Mouse (Mus musculus): ENCODE measurements around the gene Cdc42se2. TPM values are rescaled to one million over a fixed set of nuclear protein-coding genes. Genes with fewer than 3 reads are reported as not detected.
A peak's percentile ranks its signal among the peaks of the same experiment; 100 is the strongest.

The Cdc42se2 gene
- polyA plus RNA-seq, 1 experiment from 2014 or later = 196 TPM

DNA sequence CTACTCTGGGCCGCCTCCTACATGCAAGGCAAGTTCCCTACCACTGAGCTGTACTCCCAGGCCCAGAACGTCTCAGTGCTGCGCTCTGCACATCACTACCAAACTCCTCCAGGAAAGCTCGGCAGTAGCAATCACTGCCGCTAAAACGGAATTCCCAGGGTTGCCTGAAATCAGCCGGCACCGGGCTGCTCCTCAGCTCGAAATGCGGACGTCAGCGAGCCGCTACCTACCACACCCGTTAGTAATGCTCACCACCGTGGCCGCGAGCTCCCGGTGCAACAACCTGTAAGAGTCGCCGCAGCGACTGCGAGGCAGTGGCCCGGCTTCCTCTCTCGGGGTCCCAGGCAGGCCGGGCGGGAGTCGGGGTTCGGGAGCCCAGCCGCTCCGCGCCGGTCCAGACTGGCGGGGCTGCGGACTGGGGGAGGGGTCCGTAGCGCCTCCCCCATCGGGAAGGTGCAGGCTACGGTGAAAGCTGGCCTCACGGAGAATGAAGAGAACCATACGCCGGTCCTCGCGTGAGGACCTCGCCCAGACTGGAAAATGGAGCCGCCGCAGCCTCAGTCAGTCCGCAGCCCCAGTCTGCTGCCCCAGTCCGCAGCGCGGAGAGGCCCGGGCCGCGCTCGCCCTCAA is 502 bp downstream of the Cdc42se2 start:
- peaks cover 33% of the 10 kb centered on the region for H3K4me1 ChIP-seq
- H3K9me3 ChIP-seq = no peaks in the 10 kb centered on the region
- H3K27me3 ChIP-seq = no peaks in the 10 kb centered on the region
- H3K4me3 ChIP-seq = peak overlapping the region; percentile 93
- peak overlapping the region; percentile 98 for H3K9ac ChIP-seq (replicated peaks)
- H3K27ac ChIP-seq (replicated peaks) = peak overlapping the region; percentile 99
- ATAC-seq (replicated peaks) = peak; percentile 49
- peak overlapping the region; percentile 61 for H3K4me2 ChIP-seq (replicated peaks)
- under 1% methylated on average over 53 of the region's 54 CpGs for WGBS
- no peaks in the 10 kb centered on the region for H3K36me3 ChIP-seq

DNA sequence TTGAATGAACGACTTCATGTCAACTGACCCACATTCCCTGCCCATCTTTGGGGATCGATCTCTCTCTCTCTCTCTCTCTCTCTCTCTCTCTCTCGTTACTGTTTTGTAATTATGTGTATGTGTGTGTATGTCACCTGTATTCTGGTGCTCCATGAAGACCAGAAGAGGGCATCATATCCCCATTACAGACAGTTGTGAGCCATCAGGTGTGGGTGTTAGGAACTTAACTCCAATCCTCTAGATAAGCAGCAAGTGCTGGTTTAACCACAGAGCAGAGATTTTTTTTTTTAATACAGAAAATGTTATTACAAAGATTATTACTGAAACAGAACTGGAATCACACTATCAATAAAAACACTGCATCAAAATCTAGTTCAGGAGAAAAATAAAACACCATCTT is 1.9 kb downstream of the Cdc42se2 start:
- Histone ChIP-seq H3K27ac (replicated peaks) (no peak overlapping the region), H3K4me2 (replicated peaks) (peak overlapping the region; percentile 61), H3K9me3 (no peaks in the 10 kb centered on the region), H3K9ac (replicated peaks) (no peak overlapping the region), H3K4me1 (peaks cover 37% of the 10 kb centered on the region), H3K36me3 (no peaks in the 10 kb centered on the region), H3K27me3 (no peaks in the 10 kb centered on the region), H3K4me3 (peak overlapping the region; percentile 93)
- 86% methylated on average over 3 of the region's 3 CpGs for WGBS
- ATAC-seq (replicated peaks) = no peak

DNA sequence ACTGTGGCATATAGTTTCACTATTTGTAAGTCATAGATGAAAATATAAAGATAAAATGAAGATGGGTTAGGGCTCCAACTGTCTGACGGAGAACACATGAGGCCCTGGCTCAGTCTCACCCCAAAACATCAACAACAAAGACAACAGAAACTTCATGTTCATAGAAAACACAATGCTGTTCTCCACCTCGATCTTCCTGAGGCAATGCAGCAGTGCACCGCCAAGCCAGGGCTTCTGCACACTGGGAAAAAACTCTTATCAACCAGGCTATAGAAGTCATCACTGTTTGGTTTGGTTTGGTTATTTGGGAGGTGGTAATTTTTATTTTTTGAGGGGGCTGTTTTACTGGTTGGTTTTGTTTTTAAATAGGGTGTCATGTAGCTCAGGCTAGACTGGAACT is 3.0 kb downstream of the Cdc42se2 start:
- Histone ChIP-seq H3K4me1 (peaks cover 37% of the 10 kb centered on the region), H3K4me2 (replicated peaks) (no peak overlapping the region), H3K4me3 (no peak overlapping the region)

DNA sequence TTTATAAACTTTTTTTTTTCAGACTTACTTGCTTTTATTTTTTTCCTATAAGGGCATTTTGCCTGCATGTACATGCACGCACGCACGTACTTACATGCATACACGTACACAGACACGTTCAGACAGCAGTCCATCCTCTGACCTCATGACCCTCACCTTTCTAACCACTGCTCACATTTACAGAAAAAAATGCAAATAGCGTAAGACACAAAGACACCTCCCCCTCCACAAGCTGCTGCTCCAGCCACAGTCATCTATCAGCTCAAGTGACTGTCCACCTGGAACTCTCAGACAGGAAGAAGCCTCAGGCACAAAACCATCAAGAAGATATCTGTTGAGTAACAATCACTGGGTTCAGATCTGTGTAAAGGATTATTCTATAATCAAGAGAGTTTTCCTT is 5.2 kb downstream of the Cdc42se2 start:
- H3K9ac ChIP-seq (replicated peaks) = no peak overlapping the region
- H3K9me3 ChIP-seq = no peaks in the 10 kb centered on the region
- ATAC-seq (replicated peaks) = no peak
- peaks cover 46% of the 10 kb centered on the region for H3K4me1 ChIP-seq
- H3K27ac ChIP-seq (replicated peaks) = no peak overlapping the region
- H3K27me3 ChIP-seq = no peaks in the 10 kb centered on the region
- no peaks in the 10 kb centered on the region for H3K36me3 ChIP-seq
- no peak overlapping the region for H3K4me2 ChIP-seq (replicated peaks)
- 88% methylated on average over 6 of the region's 6 CpGs for WGBS
- H3K4me3 ChIP-seq = no peak overlapping the region

More for the DNA sequence above, 3.0 kb downstream of the Cdc42se2 start:
- Histone ChIP-seq H3K27me3 (no peaks in the 10 kb centered on the region), H3K36me3 (no peaks in the 10 kb centered on the region), H3K27ac (replicated peaks) (no peak overlapping the region), H3K9ac (replicated peaks) (no peak overlapping the region), H3K9me3 (no peaks in the 10 kb centered on the region)
- ATAC-seq (replicated peaks) = no peak
- 89% methylated on average over 3 of the region's 3 CpGs for WGBS

DNA sequence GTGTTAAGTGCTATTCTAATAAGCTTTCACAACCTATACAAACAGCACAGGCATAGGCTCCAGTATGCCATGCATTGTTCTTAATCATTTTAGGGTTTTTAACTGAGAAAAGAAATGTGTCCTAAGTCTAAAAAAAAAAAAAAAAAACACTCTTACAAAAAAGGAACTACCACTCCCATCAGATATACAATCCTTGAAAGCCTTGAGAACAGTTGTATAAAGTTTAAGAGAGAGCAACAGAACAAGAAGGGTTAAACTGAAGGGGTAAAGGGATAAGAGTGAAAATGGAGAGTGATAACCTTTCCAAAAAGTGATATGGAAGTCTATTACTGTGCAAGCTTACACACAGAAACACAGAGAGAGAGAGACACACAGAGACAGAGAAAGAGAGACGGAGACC is 7.5 kb downstream of the Cdc42se2 start:
- H3K9me3 ChIP-seq = no peaks in the 10 kb centered on the region
- H3K27me3 ChIP-seq = no peaks in the 10 kb centered on the region
- no peaks in the 10 kb centered on the region for H3K36me3 ChIP-seq
- no peak overlapping the region for H3K4me3 ChIP-seq
- H3K9ac ChIP-seq (replicated peaks) = no peak overlapping the region
- 89% methylated on average over 1 of the region's 1 CpGs for WGBS
- peaks cover 35% of the 10 kb centered on the region for H3K4me1 ChIP-seq
- ATAC-seq (replicated peaks) = no peak
- no peak overlapping the region for H3K27ac ChIP-seq (replicated peaks)
- no peak overlapping the region for H3K4me2 ChIP-seq (replicated peaks)

DNA sequence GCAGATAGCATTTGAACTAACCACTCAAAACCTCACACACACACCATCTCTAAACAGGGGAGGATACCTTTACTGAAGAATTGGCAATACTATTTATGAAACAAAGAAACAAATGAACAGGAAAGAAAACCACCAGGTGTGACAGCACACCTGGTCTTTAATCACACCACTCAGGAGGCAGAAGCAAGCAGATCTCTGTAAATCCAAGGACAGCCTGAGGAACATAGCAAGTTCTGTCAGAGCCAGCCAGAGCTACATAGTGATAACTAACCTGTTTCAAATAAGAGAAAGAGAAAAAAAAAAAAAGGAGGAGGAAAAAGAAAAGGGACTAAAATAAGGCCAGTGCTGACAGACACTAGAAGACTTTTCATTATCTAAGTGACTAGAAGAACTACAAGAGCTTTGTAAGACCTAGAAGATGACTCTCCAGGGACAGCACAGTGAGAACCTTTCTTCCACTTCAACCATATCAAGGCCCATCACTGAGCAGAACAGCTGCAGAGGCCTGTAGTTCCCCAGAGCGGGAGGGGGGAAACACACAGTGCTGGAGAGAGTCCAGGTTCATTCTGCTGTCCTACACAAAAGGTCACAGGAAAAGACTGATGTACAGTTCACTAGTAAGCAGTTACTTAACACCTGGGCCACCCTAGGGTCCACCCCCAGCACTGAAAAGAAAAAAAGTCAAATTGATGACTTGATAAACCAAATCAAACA is 9.2 kb downstream of the Cdc42se2 start:
- H3K9me3 ChIP-seq = no peaks in the 10 kb centered on the region

DNA sequence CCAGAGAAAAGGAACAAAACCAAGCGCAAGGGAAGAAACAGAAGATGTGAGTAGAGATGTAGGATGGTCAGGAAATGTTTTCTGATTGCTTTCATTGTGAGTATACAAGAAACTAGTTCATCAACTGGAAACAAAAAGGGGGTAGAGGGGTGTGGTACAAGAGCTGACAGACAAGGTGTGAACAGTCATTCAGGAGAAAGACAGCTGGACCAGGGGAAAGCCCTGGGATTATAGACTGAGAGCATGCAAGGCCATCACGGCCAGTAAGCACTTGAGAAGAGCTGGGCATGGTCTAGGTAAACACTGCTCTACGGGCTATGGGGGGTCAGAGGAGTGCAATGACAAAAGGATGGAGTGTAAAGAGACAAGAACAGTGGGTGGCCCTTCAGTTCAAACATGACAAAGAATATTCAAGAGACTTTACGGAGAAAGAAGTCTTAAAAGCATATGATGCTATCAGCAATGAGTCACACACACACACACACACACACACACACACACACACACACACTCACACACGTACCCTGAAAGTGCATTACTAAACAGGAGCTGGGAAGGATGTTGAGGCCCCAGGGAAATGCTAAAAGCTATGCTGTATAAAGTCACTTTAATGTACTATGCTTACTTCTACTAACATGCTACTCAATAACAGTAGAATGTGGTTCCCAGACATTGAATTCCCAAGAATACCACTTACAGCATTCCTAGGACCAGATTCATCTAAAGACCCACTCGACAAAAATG is 9.9 kb downstream of the Cdc42se2 start:
- ATAC-seq (replicated peaks) = no peak
- Histone ChIP-seq H3K9ac (replicated peaks) (no peak overlapping the region), H3K9me3 (no peaks in the 10 kb centered on the region), H3K27ac (replicated peaks) (no peak overlapping the region), H3K4me1 (peaks cover 20% of the 10 kb centered on the region), H3K36me3 (no peaks in the 10 kb centered on the region), H3K4me3 (no peak overlapping the region), H3K27me3 (no peaks in the 10 kb centered on the region), H3K4me2 (replicated peaks) (no peak overlapping the region)
- 74% methylated on average over 6 of the region's 6 CpGs for WGBS

More for the DNA sequence above, 9.2 kb downstream of the Cdc42se2 start:
- Histone ChIP-seq H3K4me2 (replicated peaks) (no peak overlapping the region), H3K4me1 (peaks cover 20% of the 10 kb centered on the region), H3K36me3 (no peaks in the 10 kb centered on the region), H3K9ac (replicated peaks) (no peak overlapping the region), H3K4me3 (no peak overlapping the region), H3K27me3 (no peaks in the 10 kb centered on the region), H3K27ac (replicated peaks) (no peak overlapping the region)
- no peak for ATAC-seq (replicated peaks)
- WGBS = 76% methylated on average over 1 of the region's 1 CpGs

DNA sequence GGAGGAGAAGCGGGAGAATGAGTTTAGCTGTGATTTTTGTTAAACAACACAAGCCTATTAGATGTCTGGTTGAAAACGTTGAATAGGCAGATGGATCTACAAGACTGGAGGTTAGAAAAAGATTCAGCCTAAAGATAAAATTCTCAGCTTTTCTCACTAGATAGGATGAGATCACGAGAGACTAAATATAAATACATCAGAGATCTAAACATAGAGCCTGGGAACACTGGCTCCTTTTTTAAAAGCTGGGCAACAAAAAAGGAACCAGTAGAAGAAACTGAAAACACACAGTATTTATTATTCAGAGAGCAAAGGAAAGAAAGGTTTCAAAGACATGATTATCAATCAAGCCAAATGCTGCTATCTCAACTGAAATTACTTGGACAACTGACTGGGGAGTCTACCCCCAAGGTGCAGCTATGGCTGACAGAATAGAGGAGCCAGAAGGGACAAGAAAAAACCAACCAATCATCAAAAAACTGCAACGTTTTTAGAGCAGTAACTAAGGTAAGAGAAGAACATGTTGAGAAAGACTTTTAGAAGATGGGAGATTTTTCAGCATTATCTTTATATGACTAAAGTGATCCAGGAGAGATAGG is 10.6 kb downstream of the Cdc42se2 start:
- H3K9ac ChIP-seq (replicated peaks) = no peak overlapping the region
- peaks cover 18% of the 10 kb centered on the region for H3K4me1 ChIP-seq
- ATAC-seq (replicated peaks) = no peak
- H3K9me3 ChIP-seq = no peaks in the 10 kb centered on the region
- no peak overlapping the region for H3K4me3 ChIP-seq
- 72% methylated on average over 4 of the region's 4 CpGs for WGBS
- no peaks in the 10 kb centered on the region for H3K36me3 ChIP-seq
- H3K4me2 ChIP-seq (replicated peaks) = no peak overlapping the region
- no peak overlapping the region for H3K27ac ChIP-seq (replicated peaks)
- H3K27me3 ChIP-seq = no peaks in the 10 kb centered on the region

DNA sequence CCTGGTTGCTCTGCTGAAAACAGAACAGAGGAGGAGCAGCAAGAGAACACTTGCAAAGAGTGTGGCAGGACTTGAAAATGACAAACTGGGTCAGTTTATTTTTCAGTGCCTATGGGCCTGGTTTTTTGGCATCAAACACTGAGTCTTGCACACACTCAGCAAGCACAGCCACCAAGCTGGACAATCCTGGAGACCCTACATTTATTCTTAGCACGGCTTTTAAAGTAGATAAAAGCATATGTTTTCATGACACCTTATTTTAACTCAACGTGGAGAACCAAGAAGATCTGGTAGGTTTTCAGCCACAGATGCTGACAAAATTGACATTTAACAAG is 11.1 kb downstream of the Cdc42se2 start:
- ATAC-seq (replicated peaks) = no peak
- H3K27ac ChIP-seq (replicated peaks) = no peak overlapping the region
- no peaks in the 10 kb centered on the region for H3K27me3 ChIP-seq
- no peak overlapping the region for H3K9ac ChIP-seq (replicated peaks)
- H3K4me1 ChIP-seq = peaks cover 16% of the 10 kb centered on the region
- no peaks in the 10 kb centered on the region for H3K9me3 ChIP-seq
- no peak overlapping the region for H3K4me2 ChIP-seq (replicated peaks)
- no peaks in the 10 kb centered on the region for H3K36me3 ChIP-seq
- 87% methylated on average over 2 of the region's 2 CpGs for WGBS
- no peak overlapping the region for H3K4me3 ChIP-seq

DNA sequence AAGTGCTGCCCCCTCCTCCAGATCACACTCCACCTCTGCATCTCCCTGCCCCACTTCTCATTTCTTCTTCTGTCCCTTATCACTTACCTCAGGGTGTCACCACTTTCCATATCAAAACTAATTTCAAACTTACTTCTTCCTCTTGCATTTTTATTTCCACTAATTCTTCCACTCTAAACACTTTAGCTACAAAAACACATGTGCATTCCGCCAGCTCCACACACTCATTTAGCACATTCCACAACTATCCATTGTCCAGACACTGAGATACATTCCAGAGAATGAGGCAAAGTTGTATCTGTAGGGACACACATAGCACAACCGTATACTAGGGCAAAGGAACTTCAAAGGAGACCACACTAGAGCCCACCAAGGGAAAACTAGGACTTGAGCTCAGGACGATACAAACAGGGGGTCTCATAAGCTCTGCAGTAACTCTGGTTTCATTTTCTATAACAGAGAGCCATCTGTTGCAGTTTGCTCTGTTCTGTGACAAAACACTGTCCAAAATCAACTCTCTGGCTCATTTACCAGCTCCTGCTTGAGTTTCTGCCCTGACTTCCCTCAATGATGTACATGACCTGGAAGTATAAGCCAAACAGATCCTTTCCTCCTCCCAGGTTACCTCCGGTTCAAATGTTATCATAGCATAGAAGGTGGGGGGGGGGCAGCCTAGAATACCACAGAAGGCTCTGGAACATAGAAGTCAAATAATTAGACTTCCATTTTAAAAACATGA is 11.7 kb downstream of the Cdc42se2 start:
- ATAC-seq (replicated peaks) = no peak
- Histone ChIP-seq H3K4me3 (no peak overlapping the region), H3K4me1 (peaks cover 14% of the 10 kb centered on the region), H3K4me2 (replicated peaks) (no peak overlapping the region), H3K9me3 (no peaks in the 10 kb centered on the region), H3K27ac (replicated peaks) (no peak overlapping the region), H3K36me3 (no peaks in the 10 kb centered on the region), H3K27me3 (no peaks in the 10 kb centered on the region), H3K9ac (replicated peaks) (no peak overlapping the region)
- 87% methylated on average over 4 of the region's 4 CpGs for WGBS

DNA sequence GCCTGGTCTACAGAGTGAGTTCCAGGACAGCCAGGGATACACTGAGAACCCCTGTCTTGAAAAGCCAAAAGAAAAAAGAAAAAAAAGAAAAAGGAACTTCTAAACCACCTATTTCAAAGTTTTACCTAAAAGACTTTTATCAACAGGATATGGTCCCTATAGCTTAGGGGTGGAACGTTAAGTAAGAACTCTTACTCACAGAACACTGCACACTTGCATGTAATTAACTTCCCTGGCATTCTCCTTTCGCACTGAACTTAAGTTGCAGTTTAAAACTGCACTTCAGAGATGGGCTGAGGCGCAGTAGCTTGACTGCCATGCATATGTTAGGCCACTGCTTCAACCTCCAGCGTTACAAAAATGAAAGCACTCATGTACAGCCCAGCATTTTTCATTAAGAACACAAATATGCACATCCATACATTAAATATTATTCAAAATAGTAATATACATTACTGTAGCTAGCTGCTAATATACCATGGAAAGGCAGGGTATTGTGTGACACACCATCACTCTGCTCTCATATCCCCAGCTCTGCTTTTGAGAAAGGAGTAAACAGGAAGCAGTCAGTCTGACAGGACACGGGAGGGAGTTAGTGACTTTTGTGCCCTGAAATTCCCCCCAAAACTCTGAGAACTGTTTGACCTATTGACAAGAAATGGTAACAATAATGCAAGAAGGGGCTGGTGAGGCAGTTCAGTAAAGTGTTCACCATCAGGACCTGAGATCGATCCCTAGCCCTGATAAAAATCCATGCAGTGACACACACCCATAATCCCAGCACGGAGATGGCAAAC is 13.0 kb downstream of the Cdc42se2 start:
- Histone ChIP-seq H3K36me3 (no peaks in the 10 kb centered on the region), H3K9me3 (no peaks in the 10 kb centered on the region), H3K4me2 (replicated peaks) (no peak overlapping the region), H3K9ac (replicated peaks) (no peak overlapping the region), H3K4me3 (no peak overlapping the region), H3K27me3 (no peaks in the 10 kb centered on the region), H3K4me1 (peaks cover 16% of the 10 kb centered on the region), H3K27ac (replicated peaks) (no peak overlapping the region)
- 78% methylated on average over 7 of the region's 7 CpGs for WGBS
- no peak for ATAC-seq (replicated peaks)
